Mouse (Mus musculus): ENCODE measurements around the gene Nlrp9b. TPM values are rescaled to one million over a fixed set of nuclear protein-coding genes. Genes with fewer than 3 reads are reported as not detected.
"Not testable (repeated sequence)": the region's sequence is repeated elsewhere in the genome, so short reads cannot be mapped to it uniquely, and the experiment has no call there.

The Nlrp9b gene
- total RNA-seq, 4 experiments from 2014 or later, result not detected

- DNase-seq (ENCODE audit: low spot score in 2 of 2), result not testable (repeated sequence)
These were observed 131.2 kb downstream of the Nlrp9b start, which contains the start of gene Gm16442 for GRCm38 (mm10) chr7:20122479-20122878. Gm16442 (minus strand) TSS chr7:20122579.

Other genes starting within 250 kb of the Nlrp9b start
- 1 to 10 TPM; 1.0 to 1.8 (median 1.5) TPM for gene Nectin2, start 241.0 kb upstream of the Nlrp9b start, total RNA-seq (2022)
- gene Bcam, start 220.4 kb upstream of the Nlrp9b start, total RNA-seq (2022), result 10 to 100 TPM; 16.7 to 24.4 (median 18.0) TPM
- not detected for gene Cblc, start 194.7 kb upstream of the Nlrp9b start, total RNA-seq (2022)
- gene Bcl3, start 168.7 kb upstream of the Nlrp9b start, total RNA-seq (2022), result under 1 TPM; 0.58 to 0.62 (median 0.61) TPM
- not detected for gene Gm19345, start 139.5 kb upstream of the Nlrp9b start, total RNA-seq (2022)
- not detected for gene Ceacam16, start 130.2 kb upstream of the Nlrp9b start, total RNA-seq (2022)
- not detected for gene Ceacam19, start 103.5 kb upstream of the Nlrp9b start, total RNA-seq (2022)
- gene Pvr, start 70.3 kb upstream of the Nlrp9b start, total RNA-seq (2022), result 1 to 10 TPM; 4.3 to 6.7 (median 4.9) TPM
- gene Igsf23, start 40.7 kb upstream of the Nlrp9b start, total RNA-seq (2022), result not detected
- not detected for gene Ceacam20, start 26.1 kb upstream of the Nlrp9b start, total RNA-seq (2022)
- not detected for gene Vmn1r91, start 108.2 kb downstream of the Nlrp9b start, total RNA-seq (2022)
- not detected for gene Gm16442, start 131.1 kb downstream of the Nlrp9b start, total RNA-seq (2022)
- not detected for gene Vmn1r93, start 147.6 kb downstream of the Nlrp9b start, total RNA-seq (2022)
- gene Vmn1r94, start 176.9 kb downstream of the Nlrp9b start, total RNA-seq (2022), result not detected
- gene Vmn1r95, start 202.2 kb downstream of the Nlrp9b start, total RNA-seq (2022), result not detected
- gene Gm6164, start 214.1 kb downstream of the Nlrp9b start, total RNA-seq (2022), result not detected
- gene Gm4498, start 242.4 kb downstream of the Nlrp9b start, total RNA-seq (2022), result not detected

Measured in gastrocnemius, adult 8-10 months (tissue).